Comparison of ENCODE assay signal across 8 mouse cellular contexts in genomic region chr7:24638026-24638856, GRCm38 (mm10). TPM values are rescaled to one million over a fixed set of nuclear protein-coding genes. Genes with fewer than 3 reads are reported as not detected.
A peak's percentile ranks its signal among the peaks of the same experiment; 100 is the strongest.
DNase-seq lines count a peak whose midpoint lies in the region; ATAC-seq and TF ChIP-seq lines count a peak whose summit lies in the region.

No protein-coding gene starts in this region.

- 3% methylated on average over 35 of the region's 35 CpGs for WGBS in heart, adult 2 months
- 3% methylated on average over 35 of the region's 35 CpGs for WGBS in forebrain, embryonic 15.5 days
- WGBS in limb, embryonic 11.5 days, result 4% methylated on average over 35 of the region's 35 CpGs
- WGBS in midbrain, embryonic 16.5 days, result 4% methylated on average over 35 of the region's 35 CpGs

- no peak for TF ChIP-seq CTCF in heart, adult 2 months (IDR thresholded peaks at IDR 0.05)

- no peak for TF ChIP-seq POLR2A in heart, adult 2 months (IDR thresholded peaks at IDR 0.05; ENCODE audit: insufficient read depth, low read depth, low read length)

- H3K79me2 ChIP-seq in heart, adult 2 months (replicated peaks; ENCODE audit: control insufficient read depth, insufficient read depth, low read length), result no peaks in the 10 kb centered on the region

- no peaks in the 10 kb centered on the region; the same call in 1 of the 2 replicates for H3K4me1 ChIP-seq in heart, adult 2 months (ENCODE audit: control insufficient read depth, insufficient read depth, low read length)
- peaks cover 17% of the 10 kb centered on the region for H3K4me1 ChIP-seq in forebrain, embryonic 15.5 days
- no peaks in the 10 kb centered on the region for H3K4me1 ChIP-seq in limb, embryonic 11.5 days (ENCODE audit: control insufficient read depth, insufficient read depth, low read length)
- peaks cover 13% of the 10 kb centered on the region for H3K4me1 ChIP-seq in midbrain, embryonic 16.5 days (ENCODE audit: control insufficient read depth, insufficient read depth, low read length)

- no peaks in the 10 kb centered on the region for H3K9me3 ChIP-seq in forebrain, embryonic 15.5 days
- H3K9me3 ChIP-seq in limb, embryonic 11.5 days (ENCODE audit: control insufficient read depth, low read length), result no peaks in the 10 kb centered on the region
- H3K9me3 ChIP-seq in midbrain, embryonic 16.5 days (replicated peaks; ENCODE audit: control insufficient read depth, low read length, poor library complexity, severe bottlenecking), result no peaks in the 10 kb centered on the region

- no peak for TF ChIP-seq EP300 in heart, adult 2 months (IDR thresholded peaks at IDR 0.05; ENCODE audit: insufficient read depth, low read depth, low read length)

- ATAC-seq in forebrain, embryonic 15.5 days (replicated peaks), result no peak; the same call in 1 of the 2 replicates
- 0 out of 2 replicates have a peak, but pooled peaks have one; percentile 8 for ATAC-seq in limb, embryonic 11.5 days (ENCODE audit: insufficient number of reproducible peaks, low FRiP score, low TSS enrichment, low read depth)
- ATAC-seq in midbrain, embryonic 16.5 days, result peak; percentile 52

- peak overlapping the region; percentile 82 for H3K4me2 ChIP-seq in forebrain, embryonic 15.5 days (replicated peaks)
- peak overlapping the region; percentile 57 for H3K4me2 ChIP-seq in limb, embryonic 11.5 days (ENCODE audit: low read depth, severe bottlenecking)
- peak overlapping the region; percentile 82 for H3K4me2 ChIP-seq in midbrain, embryonic 16.5 days (ENCODE audit: low read length)

- DNase-seq in heart, adult 2 months, result peak in 1 of 2 experiments; percentile 31
- DNase-seq in heart, postnatal 36 days, result no peak
- peak; percentile 58 for DNase-seq in R1 (ENCODE audit: low read depth, low spot score)
- no peak for DNase-seq in limb, embryonic 11.5 days (ENCODE audit: low spot score)
- no peak for DNase-seq in left cerebral cortex, adult 9 months (ENCODE audit: low spot score in 2 of 2)
- no peak for DNase-seq in left cerebral cortex, adult 18-20 months (ENCODE audit: low spot score in 2 of 2)

- H3K36me3 ChIP-seq in heart, adult 2 months (ENCODE audit: control insufficient read depth, insufficient read depth, low read length), result no peaks in the 10 kb centered on the region
- H3K36me3 ChIP-seq in forebrain, embryonic 15.5 days, result no peaks in the 10 kb centered on the region
- no peaks in the 10 kb centered on the region for H3K36me3 ChIP-seq in limb, embryonic 11.5 days (ENCODE audit: control insufficient read depth, insufficient read depth, low read length)
- H3K36me3 ChIP-seq in midbrain, embryonic 16.5 days (ENCODE audit: control insufficient read depth, insufficient read depth, low read length), result no peaks in the 10 kb centered on the region

- peaks cover 17% of the 10 kb centered on the region for H3K27me3 ChIP-seq in heart, adult 2 months (ENCODE audit: control insufficient read depth, insufficient read depth, low read length)
- peaks cover 44% of the 10 kb centered on the region for H3K27me3 ChIP-seq in forebrain, embryonic 15.5 days
- H3K27me3 ChIP-seq in limb, embryonic 11.5 days (ENCODE audit: control insufficient read depth, insufficient read depth, low read length), result peaks cover 50% of the 10 kb centered on the region
- peaks cover 37% of the 10 kb centered on the region for H3K27me3 ChIP-seq in midbrain, embryonic 16.5 days (ENCODE audit: control insufficient read depth, insufficient read depth, low read depth, low read length)

- no peak overlapping the region for H3K9ac ChIP-seq in heart, adult 2 months (ENCODE audit: low read depth, low read length)
- peak overlapping the region; percentile 19 for H3K9ac ChIP-seq in forebrain, embryonic 15.5 days (replicated peaks)
- H3K9ac ChIP-seq in limb, embryonic 11.5 days (ENCODE audit: low read length), result no peak overlapping the region
- peak overlapping the region; percentile 43 for H3K9ac ChIP-seq in midbrain, embryonic 16.5 days (ENCODE audit: low read depth, low read length)

- 0 out of 2 replicates have a peak overlapping the region, but pooled peaks have one; percentile 22 for H3K4me3 ChIP-seq in heart, adult 2 months
- H3K4me3 ChIP-seq in forebrain, embryonic 15.5 days, result peak overlapping the region; percentile 40
- H3K4me3 ChIP-seq in limb, embryonic 11.5 days (ENCODE audit: low read depth, low read length), result peak overlapping the region; percentile 30
- H3K4me3 ChIP-seq in midbrain, embryonic 16.5 days (ENCODE audit: low read depth, low read length), result peak overlapping the region; percentile 42

- no peak overlapping the region for H3K27ac ChIP-seq in heart, adult 2 months
- no peak overlapping the region for H3K27ac ChIP-seq in forebrain, embryonic 15.5 days (replicated peaks)
- no peak overlapping the region for H3K27ac ChIP-seq in limb, embryonic 11.5 days (replicated peaks; ENCODE audit: low read depth, low read length)
- no peak overlapping the region for H3K27ac ChIP-seq in midbrain, embryonic 16.5 days (ENCODE audit: low read length)

- intact Hi-C loops in heart, adult 2 months (cut with DNase I), result no loop called here
- intact Hi-C loops in heart, postnatal 36 days (cut with DNase I), result no loop called here

RNA-seq across cellular contexts. Expression of gene Lypd3, which starts 1.9 kb away (rescaled TPM):
- total RNA-seq in heart, adult 2 months (2021), result not detected
- polyA plus RNA-seq in heart, adult 2 months (2012; rRNA removed), result not detected in 2 replicates
- total RNA-seq in heart, postnatal 36 days (2021), result not detected
- polyA plus RNA-seq in forebrain, embryonic 15.5 days (2015; fragmentation: Nextera tagmentation; extraction: Ambion mirVana), result 0.18 and 0.23 TPM in 2 replicates
- polyA plus RNA-seq in limb, embryonic 11.5 days (2014; fragmentation: Nextera tagmentation; extraction: Ambion mirVana), result 1.7 and 2.8 TPM in 2 replicates
- 0.36 and 0.45 TPM in 2 replicates for polyA plus RNA-seq in midbrain, embryonic 16.5 days (2015; fragmentation: Nextera tagmentation; extraction: Ambion mirVana)
- total RNA-seq in left cerebral cortex, adult 18-20 months (2021), result under 1 TPM in 1 of 2 experiments, not detected in 1; 0.21 TPM

RNA-seq across cellular contexts. Expression of gene Phldb3, which starts 27.7 kb away (rescaled TPM):
- total RNA-seq in heart, adult 2 months (2021), result under 1 TPM; 0.27 to 0.34 TPM
- polyA plus RNA-seq in heart, adult 2 months (2012; rRNA removed), result 0.20 and 0.25 TPM in 2 replicates
- under 1 TPM; 0.36 to 0.89 TPM for total RNA-seq in heart, postnatal 36 days (2021)
- not detected in 2 replicates for polyA plus RNA-seq in forebrain, embryonic 15.5 days (2015; fragmentation: Nextera tagmentation; extraction: Ambion mirVana)
- 0.16 and 0.21 TPM in 2 replicates for polyA plus RNA-seq in limb, embryonic 11.5 days (2014; fragmentation: Nextera tagmentation; extraction: Ambion mirVana)
- polyA plus RNA-seq in midbrain, embryonic 16.5 days (2015; fragmentation: Nextera tagmentation; extraction: Ambion mirVana), result not detected in 2 replicates
- total RNA-seq in left cerebral cortex, adult 18-20 months (2021), result under 1 TPM in 1 of 2 experiments, not detected in 1; 0.21 TPM

RNA-seq across cellular contexts. Expression of gene Tex101, which starts 38.2 kb away (rescaled TPM):
- not detected for total RNA-seq in heart, adult 2 months (2021)
- 0.15 and 0.27 TPM in 2 replicates for polyA plus RNA-seq in heart, adult 2 months (2012; rRNA removed)
- total RNA-seq in heart, postnatal 36 days (2021), result not detected
- polyA plus RNA-seq in forebrain, embryonic 15.5 days (2015; fragmentation: Nextera tagmentation; extraction: Ambion mirVana), result not detected in 2 replicates
- polyA plus RNA-seq in limb, embryonic 11.5 days (2014; fragmentation: Nextera tagmentation; extraction: Ambion mirVana), result not detected in 2 replicates
- polyA plus RNA-seq in midbrain, embryonic 16.5 days (2015; fragmentation: Nextera tagmentation; extraction: Ambion mirVana), result not detected in 2 replicates
- not detected for total RNA-seq in left cerebral cortex, adult 18-20 months (2021)

RNA-seq across cellular contexts. Expression of gene Zfp575, which starts 50.8 kb away (rescaled TPM):
- under 1 TPM in 1 of 2 experiments, not detected in 1; 0.07 TPM for total RNA-seq in heart, adult 2 months (2021)
- 0.08 TPM in 1 of 2 replicates, not detected in the other for polyA plus RNA-seq in heart, adult 2 months (2012; rRNA removed)
- total RNA-seq in heart, postnatal 36 days (2021), result under 1 TPM; 0.08 to 0.11 TPM
- polyA plus RNA-seq in forebrain, embryonic 15.5 days (2015; fragmentation: Nextera tagmentation; extraction: Ambion mirVana), result 11.6 and 11.7 TPM in 2 replicates
- 2.1 and 2.3 TPM in 2 replicates for polyA plus RNA-seq in limb, embryonic 11.5 days (2014; fragmentation: Nextera tagmentation; extraction: Ambion mirVana)
- 18.2 and 20.9 TPM in 2 replicates for polyA plus RNA-seq in midbrain, embryonic 16.5 days (2015; fragmentation: Nextera tagmentation; extraction: Ambion mirVana)
- total RNA-seq in left cerebral cortex, adult 18-20 months (2021), result 1 to 10 TPM; 6.9 to 7.3 TPM

RNA-seq across cellular contexts. Expression of gene Ethe1, which starts 50.9 kb away (rescaled TPM):
- 10 to 100 TPM; 53.2 to 65.2 TPM for total RNA-seq in heart, adult 2 months (2021)
- 50.4 and 57.3 TPM in 2 replicates for polyA plus RNA-seq in heart, adult 2 months (2012; rRNA removed)
- total RNA-seq in heart, postnatal 36 days (2021), result 10 to 100 TPM; 52.9 to 56.5 TPM
- polyA plus RNA-seq in forebrain, embryonic 15.5 days (2015; fragmentation: Nextera tagmentation; extraction: Ambion mirVana), result 17.4 and 18.9 TPM in 2 replicates
- 30.8 and 32.2 TPM in 2 replicates for polyA plus RNA-seq in limb, embryonic 11.5 days (2014; fragmentation: Nextera tagmentation; extraction: Ambion mirVana)
- 26.5 and 30.7 TPM in 2 replicates for polyA plus RNA-seq in midbrain, embryonic 16.5 days (2015; fragmentation: Nextera tagmentation; extraction: Ambion mirVana)
- total RNA-seq in left cerebral cortex, adult 18-20 months (2021), result 10 to 100 TPM; 15.4 to 18.2 TPM

Comparison
In these comparisons a context has a peak if more than half of its experiments do, and no peak if none do; other contexts are left out.
1. H3K9ac ChIP-seq: peak in forebrain, embryonic 15.5 days (single experiment) and midbrain, embryonic 16.5 days (single experiment); none in heart, adult 2 months (single experiment) and limb, embryonic 11.5 days (single experiment).
2. Peak in every context shown above with its lines, with median percentiles within 50 percentile points of each other: H3K4me3 ChIP-seq and H3K4me2 ChIP-seq.